Mouse (Mus musculus) adrenal gland, postnatal 0 days (tissue): Measurements from ENCODE around the gene Olfr1431. TPM values are rescaled to one million over a fixed set of nuclear protein-coding genes. Genes with fewer than 3 reads are reported as not detected.

Experiments used
- polyA plus RNA-seq: library from polyadenylated mRNA; unstranded; fragments of >200 nt; fragmentation: Nextera tagmentation; extraction: Ambion mirVana; gene quantifications from 2 replicates; pipeline ENCODE4 v1.2.1, GENCODE M21; 2015

Olfr1431 gene
- polyA plus RNA-seq, result not detected in 2 replicates

GRCm38 (mm10) chr19:12200334-12200733 lies at the start of gene Olfr1431:
Gene Olfr1431, plus strand, starts transcription at chr19:12200634.

GRCm38 (mm10) chr19:12170062-12170599 lies 30.3 kb upstream of the Olfr1431 start, which contains the start of gene Olfr1555-ps1:
Gene Olfr1555-ps1, minus strand, starts transcription at chr19:12170112.

GRCm38 (mm10) chr19:12232496-12232895 lies 32.1 kb downstream of the Olfr1431 start, which contains the start of gene Olfr1432:
Gene Olfr1432, minus strand, starts transcription at chr19:12232596.

GRCm38 (mm10) chr19:12241559-12241958 lies 41.1 kb downstream of the Olfr1431 start, which contains the start of gene Olfr262:
Gene Olfr262, minus strand, starts transcription at chr19:12241659.

DNA sequence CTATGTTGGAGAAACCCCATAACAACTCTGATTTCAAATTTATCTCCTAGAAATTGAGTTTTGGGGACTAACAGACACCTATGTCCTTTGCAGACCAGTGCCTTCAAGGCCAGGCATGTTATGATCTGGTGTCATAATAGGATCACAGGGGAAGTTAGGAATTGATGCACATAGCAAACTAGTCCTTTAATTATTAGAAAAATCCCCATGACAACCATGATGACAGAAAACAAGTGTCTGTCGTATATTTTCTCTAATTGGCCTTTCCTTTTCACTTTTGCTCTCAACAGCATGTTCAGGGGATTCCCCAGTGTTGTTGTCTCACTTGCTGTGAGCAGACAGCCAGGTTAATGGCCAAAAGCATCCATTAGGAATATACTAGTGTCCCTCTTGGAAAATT lies 60.3 kb downstream of the Olfr1431 start, which contains the start of gene Olfr235:
Gene Olfr235 (plus strand): TSS at position 301 of the 400 bp plus-strand sequence.

Other genes with a start within 250 kb of the Olfr1431 start
- gene Osbp, start 234.7 kb upstream of the Olfr1431 start, polyA plus RNA-seq, result 2.5 and 3.8 TPM in 2 replicates
- 0.02 TPM in 1 of 2 replicates, not detected in the other for gene Olfr1423, start 159.3 kb upstream of the Olfr1431 start, polyA plus RNA-seq
- not detected in 2 replicates for gene Olfr1424, start 138.0 kb upstream of the Olfr1431 start, polyA plus RNA-seq
- gene Olfr1425, start 122.9 kb upstream of the Olfr1431 start, polyA plus RNA-seq, result not detected in 2 replicates
- gene Olfr1426, start 108.6 kb upstream of the Olfr1431 start, polyA plus RNA-seq, result not detected in 2 replicates
- gene Olfr1427, start 97.3 kb upstream of the Olfr1431 start, polyA plus RNA-seq, result not detected in 2 replicates
- gene Olfr1428, start 84.7 kb upstream of the Olfr1431 start, polyA plus RNA-seq, result not detected in 2 replicates
- gene Olfr76, start 77.4 kb upstream of the Olfr1431 start, polyA plus RNA-seq, result not detected in 2 replicates
- not detected in 2 replicates for gene Olfr1555-ps1, start 30.5 kb upstream of the Olfr1431 start, polyA plus RNA-seq
- gene Olfr1432, start 32.0 kb downstream of the Olfr1431 start, polyA plus RNA-seq, result not detected in 2 replicates
- gene Olfr262, start 41.0 kb downstream of the Olfr1431 start, polyA plus RNA-seq, result not detected in 2 replicates
- not detected in 2 replicates for gene Olfr235, start 60.4 kb downstream of the Olfr1431 start, polyA plus RNA-seq
- gene Olfr1434, start 79.2 kb downstream of the Olfr1431 start, polyA plus RNA-seq, result not detected in 2 replicates
- not detected in 2 replicates for gene Olfr1436, start 98.5 kb downstream of the Olfr1431 start, polyA plus RNA-seq
- gene Olfr1437, start 124.5 kb downstream of the Olfr1431 start, polyA plus RNA-seq, result not detected in 2 replicates
- gene Olfr1438-ps1, start 135.3 kb downstream of the Olfr1431 start, polyA plus RNA-seq, result not detected in 2 replicates
- gene Olfr1440, start 186.6 kb downstream of the Olfr1431 start, polyA plus RNA-seq, result not detected in 2 replicates
- not detected in 2 replicates for gene Olfr1441, start 216.8 kb downstream of the Olfr1431 start, polyA plus RNA-seq
- not detected in 2 replicates for gene Pfpl, start 227.3 kb downstream of the Olfr1431 start, polyA plus RNA-seq